Mouse (Mus musculus) MEL (cell line): ENCODE data around the gene Hnrnpf.
"Not testable (repeated sequence)": the region's sequence is repeated elsewhere in the genome, so short reads cannot be mapped to it uniquely, and the experiment has no call there.

Experiments
- CTCF ChIP-seq, 3 experiments: IDR thresholded peaks in 2 of 3; conservative IDR thresholded peaks in 1 of 3; 2 replicates each; pipeline ENCODE4 v1.5.1; 2011 to 2012; ENCODE audit warnings: low read length in 3 of 3, low read depth in 2 of 3, mild to moderate bottlenecking in 2 of 3, improper control_type of control experiment in 1 of 3, inconsistent platforms in 1 of 3, mixed read lengths in 1 of 3, moderate library complexity in 1 of 3; ENCODE audit not compliant: control insufficient read depth in 1 of 3, insufficient read depth in 1 of 3, poor library complexity in 1 of 3, severe bottlenecking in 1 of 3
- GATA1 ChIP-seq: IDR thresholded peaks from 2 replicates; pipeline ENCODE4 v1.6.1; 2011; ENCODE audit warnings: low read depth, low read length, improper control_type of control experiment
- POLR2A ChIP-seq, 2 experiments: IDR thresholded peaks; 2 replicates each; pipeline ENCODE4 v1.6.1; 2011 to 2012; ENCODE audit warnings: low read length in 2 of 2, mild to moderate bottlenecking in 2 of 2, control low read depth in 1 of 2, improper control_type of control experiment in 1 of 2, low read depth in 1 of 2, moderate library complexity in 1 of 2; ENCODE audit not compliant: control insufficient read depth in 1 of 2, insufficient read depth in 1 of 2, poor library complexity in 1 of 2
- USF1 ChIP-seq: IDR thresholded peaks from 2 replicates; pipeline ENCODE4 v1.6.1; 2014; ENCODE audit warnings: low read depth, mild to moderate bottlenecking, inconsistent platforms, low read length, improper control_type of control experiment, moderate library complexity

DNA sequence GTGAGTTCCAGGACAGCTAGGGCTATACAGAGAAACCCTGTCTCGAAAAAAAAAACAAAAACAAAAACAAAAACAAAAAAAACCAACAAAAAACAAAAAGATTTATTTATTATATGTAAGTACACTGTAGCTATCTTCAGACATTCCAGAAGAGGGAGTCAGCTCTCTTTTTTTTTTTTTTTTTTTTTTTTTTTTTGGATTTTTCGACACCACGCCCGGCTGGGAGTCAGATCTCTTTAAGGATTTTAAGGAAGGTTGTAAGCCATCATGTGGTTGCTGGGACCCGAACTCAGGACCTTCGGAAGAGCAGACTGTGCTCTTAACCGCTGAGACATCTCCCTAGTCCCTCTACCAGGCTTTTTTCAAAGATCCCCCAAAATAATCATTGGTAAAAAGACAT is 26.7 kb upstream of the Hnrnpf start:
- TF ChIP-seq POLR2A (IDR thresholded peaks at IDR 0.05; ENCODE audit: control insufficient read depth in 1 of 2, insufficient read depth in 1 of 2, low read depth in 1 of 2, low read length in 2 of 2, poor library complexity in 1 of 2); USF1; GATA1; CTCF (IDR thresholded peaks at IDR 0.05 in 2 of 3, conservative IDR thresholded peaks at IDR 0.05 in 1 of 3; ENCODE audit: control insufficient read depth in 1 of 3, insufficient read depth in 1 of 3, low read depth in 2 of 3, low read length in 3 of 3, poor library complexity in 1 of 3, severe bottlenecking in 1 of 3): not testable (repeated sequence)
